Mouse (Mus musculus) cerebellum, adult 11-12 months (tissue): ENCODE measurements at regions not wholly inside any gene's neighbourhood (a gene's known extent, or its start where the extent isn't known, plus 50 kb on each side); places are given as distances from the start of the nearest gene placed in this dataset.

Source experiments
- DNase-seq: peaks from one replicate; pipeline ENCODE4 v3.0.0; 2022

- no peak for DNase-seq
These were observed 160.0 kb downstream of the Fam76b start for GRCm38 (mm10) chr9:13987486-13987885.

DNA sequence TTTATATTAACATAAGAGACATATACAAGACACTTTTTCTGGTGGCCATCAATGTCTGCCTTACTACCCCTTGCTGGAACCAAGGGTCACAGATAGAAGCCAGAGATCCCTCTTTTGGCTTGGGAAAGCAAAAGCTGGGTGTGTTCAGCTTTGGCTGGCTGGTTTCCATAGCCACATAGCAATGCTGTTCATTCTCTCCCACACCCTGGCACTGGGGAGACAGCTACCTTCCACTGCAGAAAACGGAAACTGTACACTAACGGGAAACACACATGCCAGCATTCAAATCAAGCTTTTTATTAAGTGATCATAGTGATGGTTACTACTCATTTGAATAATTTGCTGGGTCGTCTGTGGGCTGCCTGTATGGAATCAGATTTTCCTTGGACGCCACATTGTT is 161.4 kb downstream of the Fam76b start:
- DNase-seq = no peak

DNA sequence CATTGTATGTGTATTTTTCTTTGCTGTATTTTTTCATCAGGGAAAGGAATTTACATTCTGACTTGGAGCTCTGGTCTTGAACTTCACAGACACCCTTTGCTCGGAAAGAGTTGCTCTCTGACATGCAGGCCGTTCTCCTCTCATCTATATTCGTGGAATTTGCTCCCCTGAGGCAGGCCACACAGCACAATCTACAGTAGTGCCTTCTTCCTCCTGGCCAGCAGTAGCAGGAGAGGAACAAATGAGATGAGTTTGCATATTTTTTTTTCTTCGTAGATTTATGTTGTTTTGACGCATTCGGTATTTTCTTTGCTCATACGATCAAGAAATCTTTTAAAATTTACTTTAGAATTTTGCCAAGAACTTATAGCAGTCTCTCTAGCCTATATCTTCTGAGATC is 163.4 kb downstream of the Fam76b start:
- DNase-seq = no peak

- DNase-seq = no peak
These were observed 165.2 kb downstream of the Fam76b start for GRCm38 (mm10) chr9:13992728-13993127.

GRCm38 (mm10) chr9:13999358-13999757 is 171.8 kb downstream of the Fam76b start:
- DNase-seq = no peak

- DNase-seq = no peak
These were observed 174.0 kb downstream of the Fam76b start for GRCm38 (mm10) chr9:14001517-14001916.

DNA sequence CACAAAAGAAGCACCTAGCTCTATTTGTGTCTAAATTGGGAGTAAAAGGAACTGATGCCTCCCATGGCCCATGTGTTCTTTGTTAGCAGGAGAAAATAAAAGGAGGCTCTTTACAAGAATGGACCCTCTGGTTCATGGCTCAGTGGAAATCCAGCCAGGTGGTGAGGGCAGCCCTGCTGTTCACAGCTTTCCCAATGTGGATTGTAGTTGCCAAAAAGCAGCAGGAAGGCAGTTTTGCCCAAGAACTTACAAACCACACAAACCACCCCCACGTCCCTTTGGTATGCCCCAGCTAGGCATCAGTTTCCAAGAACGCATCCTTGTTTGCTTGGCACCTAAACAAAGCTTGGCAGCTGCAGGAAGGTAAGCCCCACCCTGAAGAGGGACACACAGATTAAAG is 174.7 kb downstream of the Fam76b start:
- no peak for DNase-seq

DNA sequence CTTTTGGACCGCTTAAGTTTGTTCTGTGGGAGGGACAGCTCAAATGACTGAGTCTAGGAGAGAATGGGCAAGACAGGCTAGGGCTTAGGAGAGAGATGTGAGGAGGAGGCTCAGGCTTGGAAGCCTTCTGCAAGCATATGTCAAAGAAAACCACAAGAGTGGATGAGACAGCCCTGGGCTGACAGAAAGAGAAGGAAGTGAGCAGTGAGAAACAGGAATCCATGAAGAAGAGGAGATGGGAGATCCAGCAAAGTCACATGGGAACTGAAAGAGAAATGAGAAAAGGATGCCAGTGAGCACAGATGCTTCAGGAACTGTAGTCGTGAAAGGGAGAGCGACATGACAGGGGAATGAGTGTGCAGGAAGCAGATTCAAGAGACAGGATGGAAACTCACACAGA is 175.6 kb downstream of the Fam76b start:
- DNase-seq = no peak

GRCm38 (mm10) chr9:14006233-14006984 is 178.9 kb downstream of the Fam76b start:
- DNase-seq = no peak

GRCm38 (mm10) chr9:14009451-14009850 is 181.9 kb downstream of the Fam76b start:
- no peak for DNase-seq

- no peak for DNase-seq
These were observed 182.9 kb downstream of the Fam76b start for GRCm38 (mm10) chr9:14010261-14010949.

DNA sequence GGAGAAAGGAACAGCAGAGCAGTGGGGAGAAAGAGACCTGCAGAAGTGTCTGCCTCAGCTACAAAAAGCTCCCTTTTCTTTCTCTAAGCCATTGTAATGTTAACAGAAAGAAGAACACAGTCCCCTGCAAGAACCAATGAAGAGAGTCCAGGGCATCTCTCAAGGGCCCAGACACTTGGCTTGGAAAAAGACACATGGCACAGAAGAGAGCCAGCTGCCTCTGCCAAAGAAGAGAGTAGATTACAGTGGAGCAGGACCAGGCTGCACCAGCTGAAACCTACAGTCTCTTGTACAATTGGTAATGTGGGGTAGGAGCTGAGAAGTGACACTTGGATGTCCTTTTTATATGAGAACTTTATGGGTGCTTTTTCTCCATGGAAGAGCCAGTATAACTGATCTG is 196.7 kb downstream of the Fam76b start:
- no peak for DNase-seq

- DNase-seq = no peak
These were observed 197.2 kb downstream of the Fam76b start for GRCm38 (mm10) chr9:14024701-14025100.

DNA sequence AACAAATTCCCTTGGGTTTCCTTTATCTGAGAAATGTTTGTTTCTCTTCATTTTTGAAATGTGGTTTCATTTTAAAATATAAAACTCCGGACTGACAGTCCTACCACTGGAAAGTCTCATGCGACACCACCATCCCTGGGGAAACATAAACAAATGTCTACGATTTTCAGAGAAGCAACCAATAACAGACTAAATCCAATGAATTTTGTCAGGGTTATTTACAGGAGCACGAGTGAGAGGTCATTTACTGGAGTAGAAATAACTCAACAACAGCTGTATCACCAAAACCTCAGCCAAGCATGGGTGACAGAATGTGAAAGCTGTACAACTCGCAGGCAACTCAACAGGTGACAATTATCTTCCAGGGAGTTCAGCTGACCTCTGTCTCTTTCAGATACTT is 200.5 kb downstream of the Fam76b start:
- DNase-seq = no peak

GRCm38 (mm10) chr9:14031358-14032047 is 204.0 kb downstream of the Fam76b start:
- DNase-seq = no peak

- DNase-seq = no peak
These were observed 204.5 kb downstream of the Fam76b start for GRCm38 (mm10) chr9:14032048-14032362.

DNA sequence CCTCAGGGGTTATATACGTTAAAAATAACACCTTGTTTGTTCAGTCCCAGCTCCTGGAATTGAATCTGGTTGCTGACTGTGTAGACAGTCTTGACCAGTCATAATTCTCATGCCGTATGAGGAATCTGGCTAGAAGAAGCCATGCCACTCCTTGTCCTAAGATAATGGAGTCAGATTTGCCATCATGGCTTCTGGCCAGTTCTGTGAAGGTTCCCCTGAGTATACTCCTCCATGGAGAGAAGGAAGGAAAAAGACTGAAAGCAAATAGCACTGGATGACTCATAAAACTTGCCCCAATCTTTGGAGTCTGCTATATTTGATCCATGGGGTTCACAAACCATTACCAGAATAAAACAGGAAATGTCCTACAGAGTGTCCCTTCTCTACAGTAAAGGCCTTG is 208.0 kb downstream of the Fam76b start:
- DNase-seq = no peak

DNA sequence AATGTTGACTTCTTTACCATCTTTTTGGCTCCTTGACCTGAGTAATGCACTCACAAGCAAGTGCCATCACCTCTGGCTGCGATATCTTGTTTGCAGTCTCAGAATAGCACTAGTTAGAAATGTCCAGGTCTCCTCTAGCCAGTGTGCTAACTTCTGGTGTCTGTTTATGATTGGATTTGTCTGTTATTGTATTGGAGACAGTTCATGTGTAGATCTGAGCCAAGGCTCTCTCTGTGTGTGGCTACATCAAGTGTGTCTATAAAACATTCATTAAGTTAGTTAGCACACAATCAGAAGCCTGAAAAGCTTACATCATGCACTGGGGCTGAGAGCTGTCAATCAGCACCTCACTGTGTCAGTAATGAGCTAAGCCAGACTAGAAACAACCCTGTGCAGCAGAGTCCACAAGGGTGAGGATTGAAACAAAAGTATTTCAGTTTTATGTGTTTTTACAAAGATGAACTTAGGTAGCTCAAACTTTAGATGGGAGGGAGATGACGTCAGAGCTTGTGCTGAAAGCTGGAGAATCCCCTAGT is 214.5 kb downstream of the Fam76b start:
- no peak for DNase-seq

GRCm38 (mm10) chr9:14048224-14048623 is 220.7 kb downstream of the Fam76b start:
- no peak for DNase-seq

DNA sequence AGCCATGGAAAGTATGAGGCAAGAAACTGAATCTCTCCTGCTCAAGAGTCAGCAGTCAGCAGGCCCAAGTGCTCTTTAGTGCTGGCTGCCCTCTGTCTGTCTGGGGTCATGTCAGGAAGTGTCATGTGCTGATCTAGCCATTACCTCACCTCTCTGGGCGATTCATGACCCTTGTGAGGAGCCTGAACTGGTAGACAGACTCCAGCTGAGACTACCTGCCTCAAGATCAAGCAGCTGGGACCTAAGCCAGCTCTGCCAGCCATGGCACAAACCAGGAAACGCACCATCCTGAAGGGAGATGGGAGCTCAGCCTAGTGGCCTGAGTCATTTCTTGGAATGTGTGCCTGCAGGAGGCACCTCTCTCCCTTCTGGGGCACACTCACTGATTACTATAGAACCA is 221.2 kb upstream of the Sesn3 start:
- no peak for DNase-seq

- DNase-seq = no peak
These were observed 218.3 kb upstream of the Sesn3 start for GRCm38 (mm10) chr9:14056410-14057172.

DNA sequence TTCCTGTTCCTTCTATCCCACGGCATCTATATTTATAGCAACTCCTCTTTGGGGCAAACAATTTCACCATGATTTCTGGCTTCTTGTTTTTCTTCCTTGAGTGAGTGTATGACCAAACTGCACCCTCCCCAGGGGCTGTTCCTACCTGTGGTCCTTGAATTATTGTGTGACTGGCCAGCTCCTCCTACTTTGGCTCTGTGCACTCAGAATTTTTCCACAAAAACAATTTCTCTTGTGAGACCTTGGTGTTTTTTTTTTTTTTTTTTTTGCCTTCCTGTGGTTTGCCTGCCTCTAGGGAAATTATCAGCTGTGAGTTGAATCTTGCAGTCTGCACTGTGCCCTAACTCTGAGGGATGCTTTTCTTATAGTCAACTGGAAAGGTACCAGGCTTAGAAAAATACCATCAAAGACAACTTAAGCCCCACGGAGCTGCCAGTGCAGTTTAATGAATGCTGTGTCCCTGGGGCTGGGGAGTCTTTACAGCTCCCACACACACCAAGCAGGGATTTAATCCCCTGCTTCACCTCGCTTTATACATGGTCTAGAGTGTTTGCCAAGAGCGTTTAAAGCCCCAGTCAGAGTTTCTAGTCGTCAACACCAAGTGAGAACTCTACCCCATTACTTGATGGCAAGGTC is 216.2 kb upstream of the Sesn3 start:
- no peak for DNase-seq
